Mouse (Mus musculus): Measurements from ENCODE around the gene Fgfr2. TPM values are rescaled to one million over a fixed set of nuclear protein-coding genes. Genes with fewer than 3 reads are reported as not detected.

Fgfr2 gene
- polyA plus RNA-seq, 1 experiment: 0.17 TPM

DNA sequence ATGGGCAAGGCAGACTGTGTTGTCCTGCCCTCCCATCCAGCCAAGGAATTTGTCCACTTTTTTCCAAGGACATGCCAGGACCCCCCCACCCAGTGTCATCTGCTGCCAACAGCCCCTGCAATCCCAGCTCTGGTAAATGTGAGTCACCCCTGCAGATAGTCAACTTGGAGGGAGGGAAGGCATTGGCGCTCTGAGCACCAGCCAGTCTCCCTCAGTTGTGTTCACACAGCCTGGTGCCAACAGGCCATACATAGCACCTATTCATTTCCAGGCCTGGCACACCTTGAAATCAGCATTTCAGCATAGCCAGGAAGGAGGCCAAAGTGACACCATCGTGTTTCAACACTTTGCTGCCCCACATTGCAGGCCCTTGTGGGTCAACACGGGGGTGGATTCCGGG, 439.2 kb downstream of the Fgfr2 start:
- TF ChIP-seq TCF3 (IDR thresholded peaks at IDR 0.05; ENCODE audit: insufficient read length, low read depth): no peak
- no peak for TF ChIP-seq SRF (IDR thresholded peaks at IDR 0.05; ENCODE audit: control insufficient read depth, insufficient read length, low read depth)
- no peak for TF ChIP-seq MAX (IDR thresholded peaks at IDR 0.05; ENCODE audit: low read depth)
- TF ChIP-seq MYOD1 (IDR thresholded peaks at IDR 0.05; ENCODE audit: control insufficient read depth in 1 of 3, insufficient read length in 2 of 3, low read depth in 2 of 3): no peak
- TF ChIP-seq USF1 (IDR thresholded peaks at IDR 0.05; ENCODE audit: low read depth): no peak
- TF ChIP-seq CEBPB (IDR thresholded peaks at IDR 0.05; ENCODE audit: insufficient read depth, poor library complexity, severe bottlenecking): no peak
- TF ChIP-seq POLR2AphosphoS2 (IDR thresholded peaks at IDR 0.05; ENCODE audit: insufficient read length, low read depth): no peak
- TF ChIP-seq POLR2A (IDR thresholded peaks at IDR 0.05; ENCODE audit: insufficient read length, low read depth): no peak
- no peak for TF ChIP-seq E2F4 (IDR thresholded peaks at IDR 0.05; ENCODE audit: insufficient read depth)
- TF ChIP-seq TCF12 (IDR thresholded peaks at IDR 0.05; ENCODE audit: insufficient read depth, poor library complexity, severe bottlenecking): no peak
- no peak for TF ChIP-seq MYOG (IDR thresholded peaks at IDR 0.05; ENCODE audit: control insufficient read depth in 1 of 3, insufficient read depth in 1 of 3, insufficient read length in 2 of 3, low read depth in 2 of 3)
- no peak for TF ChIP-seq REST (IDR thresholded peaks at IDR 0.05; ENCODE audit: insufficient read depth, insufficient read length)
- Histone ChIP-seq H3K79me2 (ENCODE audit: control insufficient read depth, insufficient read depth) (no peaks in the 10 kb centered on the region), H3K4me2 (ENCODE audit: low read depth) (no peak overlapping the region)

DNA sequence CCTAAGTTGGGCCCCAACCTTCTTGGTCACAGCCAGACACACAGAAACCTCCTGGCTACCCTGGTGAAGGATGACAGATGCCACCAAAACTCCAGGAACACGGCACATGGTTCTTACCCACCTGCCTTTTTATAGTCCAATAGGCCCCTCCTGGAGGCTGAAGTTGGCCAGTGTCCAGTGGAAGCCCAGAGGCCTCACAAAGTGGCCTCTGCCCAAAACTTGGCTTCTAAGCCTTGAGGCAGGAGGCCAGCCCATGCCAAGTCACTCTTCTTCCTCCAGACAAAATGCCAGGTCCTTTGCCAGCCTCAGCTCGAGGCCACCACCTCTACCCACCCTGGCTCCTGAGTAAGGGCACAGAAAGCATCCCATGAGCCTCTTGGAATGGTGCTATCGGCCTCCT, 440.2 kb downstream of the Fgfr2 start:
- TF ChIP-seq E2F4 (IDR thresholded peaks at IDR 0.05; ENCODE audit: insufficient read depth): no peak
- Histone ChIP-seq H3ac (ENCODE audit: control insufficient read depth, insufficient read length) (no peak overlapping the region), H3K4me2 (ENCODE audit: low read depth) (no peak overlapping the region), H3K79me2 (ENCODE audit: control insufficient read depth, insufficient read depth) (no peaks in the 10 kb centered on the region), H3K36me3 (ENCODE audit: control insufficient read depth, insufficient read depth) (no peaks in the 10 kb centered on the region), H3K4me3 (no peak overlapping the region), H3K27me3 (ENCODE audit: control insufficient read depth, insufficient read depth, insufficient read length) (no peaks in the 10 kb centered on the region)

More for the DNA sequence above, 439.2 kb downstream of the Fgfr2 start:
- Histone ChIP-seq H3ac (ENCODE audit: control insufficient read depth, insufficient read length) (no peak overlapping the region), H3K27me3 (ENCODE audit: control insufficient read depth, insufficient read depth, insufficient read length) (no peaks in the 10 kb centered on the region), H3K4me3 (no peak overlapping the region), H3K36me3 (ENCODE audit: control insufficient read depth, insufficient read depth) (no peaks in the 10 kb centered on the region)

DNA sequence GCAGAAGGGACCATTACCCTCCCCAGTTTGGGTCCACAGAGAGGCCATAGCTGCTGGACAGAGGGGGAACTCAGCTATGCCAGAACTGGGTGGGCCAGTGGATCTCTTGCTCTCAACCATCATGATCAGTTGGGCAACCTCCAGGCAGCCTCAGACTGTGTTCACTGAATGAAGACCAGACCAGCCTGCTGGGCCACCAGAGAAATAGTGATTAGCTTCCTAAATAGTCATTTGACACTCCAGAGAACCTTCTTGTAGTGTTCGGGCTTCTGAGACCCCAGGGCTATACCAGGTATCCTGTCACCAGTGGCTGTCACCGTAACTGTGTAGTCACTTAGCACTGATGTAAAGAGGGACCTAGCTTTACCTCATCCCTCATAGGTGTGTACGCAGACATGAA, 440.8 kb downstream of the Fgfr2 start:
- H3K4me2 ChIP-seq (ENCODE audit: low read depth): no peak overlapping the region

DNA sequence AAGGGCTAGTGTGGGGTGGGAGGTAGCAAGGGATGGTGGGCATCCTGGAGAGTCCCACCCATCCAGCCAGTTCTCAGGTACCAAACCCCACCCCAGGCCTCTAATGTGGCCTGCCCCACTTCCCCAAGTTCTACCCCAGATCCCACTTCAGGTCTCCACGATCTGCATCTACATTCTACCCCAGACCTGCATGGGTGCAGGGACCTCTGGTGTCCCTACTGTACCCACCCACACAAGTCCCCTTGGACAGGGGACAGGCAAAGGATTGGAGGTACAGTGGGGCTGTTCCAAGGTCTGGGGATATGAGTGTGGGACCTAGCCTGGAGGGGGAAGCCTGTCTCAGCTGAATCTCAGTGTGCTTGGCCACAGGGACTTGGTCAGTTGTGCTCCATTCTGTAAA, 441.3 kb downstream of the Fgfr2 start:
- H3K27me3 ChIP-seq (ENCODE audit: control insufficient read depth, insufficient read depth, insufficient read length): no peaks in the 10 kb centered on the region
- no peak overlapping the region for H3K4me3 ChIP-seq
- TF ChIP-seq POLR2AphosphoS2 (IDR thresholded peaks at IDR 0.05; ENCODE audit: insufficient read length, low read depth): no peak
- no peaks in the 10 kb centered on the region for H3K36me3 ChIP-seq (ENCODE audit: control insufficient read depth, insufficient read depth)
- no peaks in the 10 kb centered on the region for H3K79me2 ChIP-seq (ENCODE audit: control insufficient read depth, insufficient read depth)
- H3K4me2 ChIP-seq (ENCODE audit: low read depth): no peak overlapping the region
- no peak overlapping the region for H3ac ChIP-seq (ENCODE audit: control insufficient read depth, insufficient read length)

More for the DNA sequence above, 440.8 kb downstream of the Fgfr2 start:
- no peaks in the 10 kb centered on the region for H3K27me3 ChIP-seq (ENCODE audit: control insufficient read depth, insufficient read depth, insufficient read length)
- no peak overlapping the region for H3ac ChIP-seq (ENCODE audit: control insufficient read depth, insufficient read length)
- H3K79me2 ChIP-seq (ENCODE audit: control insufficient read depth, insufficient read depth): no peaks in the 10 kb centered on the region
- no peaks in the 10 kb centered on the region for H3K36me3 ChIP-seq (ENCODE audit: control insufficient read depth, insufficient read depth)
- TF ChIP-seq SRF (IDR thresholded peaks at IDR 0.05; ENCODE audit: control insufficient read depth, insufficient read length, low read depth): no peak
- no peak for TF ChIP-seq MYOD1 (IDR thresholded peaks at IDR 0.05; ENCODE audit: control insufficient read depth in 1 of 3, insufficient read length in 2 of 3, low read depth in 2 of 3)
- no peak for TF ChIP-seq CEBPB (IDR thresholded peaks at IDR 0.05; ENCODE audit: insufficient read depth, poor library complexity, severe bottlenecking)
- TF ChIP-seq POLR2A (IDR thresholded peaks at IDR 0.05; ENCODE audit: insufficient read length, low read depth): no peak
- TF ChIP-seq MYOG (IDR thresholded peaks at IDR 0.05; ENCODE audit: control insufficient read depth in 1 of 3, insufficient read depth in 1 of 3, insufficient read length in 2 of 3, low read depth in 2 of 3): no peak
- TF ChIP-seq MAX (IDR thresholded peaks at IDR 0.05; ENCODE audit: low read depth): no peak
- no peak for TF ChIP-seq E2F4 (IDR thresholded peaks at IDR 0.05; ENCODE audit: insufficient read depth)
- TF ChIP-seq TCF12 (IDR thresholded peaks at IDR 0.05; ENCODE audit: insufficient read depth, poor library complexity, severe bottlenecking): no peak
- TF ChIP-seq TCF3 (IDR thresholded peaks at IDR 0.05; ENCODE audit: insufficient read length, low read depth): no peak
- no peak for TF ChIP-seq USF1 (IDR thresholded peaks at IDR 0.05; ENCODE audit: low read depth)
- TF ChIP-seq POLR2AphosphoS2 (IDR thresholded peaks at IDR 0.05; ENCODE audit: insufficient read length, low read depth): no peak
- no peak for TF ChIP-seq REST (IDR thresholded peaks at IDR 0.05; ENCODE audit: insufficient read depth, insufficient read length)
- H3K4me3 ChIP-seq: no peak overlapping the region

DNA sequence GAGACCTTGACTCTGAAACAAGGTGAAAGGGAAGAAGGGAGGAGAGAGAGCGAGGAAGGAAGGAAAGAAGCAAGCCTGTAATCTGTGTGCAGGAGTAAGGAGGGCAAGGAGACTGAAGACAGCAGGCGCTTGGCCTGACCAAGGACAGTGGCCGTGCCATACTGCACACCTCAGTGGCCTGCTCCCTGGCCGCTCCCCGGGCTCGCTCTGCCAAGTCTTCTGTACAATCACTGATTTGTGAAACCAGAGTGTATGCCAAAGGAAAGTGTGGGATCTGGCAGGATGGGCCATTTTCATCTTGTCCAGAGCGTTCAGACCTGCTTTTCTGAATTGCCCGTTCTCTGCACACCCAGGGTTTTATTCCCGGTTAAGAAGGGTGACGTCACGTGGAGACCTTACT, 441.9 kb downstream of the Fgfr2 start:
- Histone ChIP-seq H3K79me2 (ENCODE audit: control insufficient read depth, insufficient read depth) (no peaks in the 10 kb centered on the region), H3ac (ENCODE audit: control insufficient read depth, insufficient read length) (no peak overlapping the region)
- TF ChIP-seq MYOG (IDR thresholded peaks at IDR 0.05; ENCODE audit: control insufficient read depth in 1 of 3, insufficient read depth in 1 of 3, insufficient read length in 2 of 3, low read depth in 2 of 3) (no peak), TCF12 (IDR thresholded peaks at IDR 0.05; ENCODE audit: insufficient read depth, poor library complexity, severe bottlenecking) (no peak), POLR2AphosphoS2 (IDR thresholded peaks at IDR 0.05; ENCODE audit: insufficient read length, low read depth) (no peak), MYOD1 (IDR thresholded peaks at IDR 0.05; ENCODE audit: control insufficient read depth in 1 of 3, insufficient read length in 2 of 3, low read depth in 2 of 3) (no peak), CEBPB (IDR thresholded peaks at IDR 0.05; ENCODE audit: insufficient read depth, poor library complexity, severe bottlenecking) (no peak), TCF3 (IDR thresholded peaks at IDR 0.05; ENCODE audit: insufficient read length, low read depth) (no peak), MAX (IDR thresholded peaks at IDR 0.05; ENCODE audit: low read depth) (no peak), SRF (IDR thresholded peaks at IDR 0.05; ENCODE audit: control insufficient read depth, insufficient read length, low read depth) (no peak)

More for the DNA sequence above, 441.9 kb downstream of the Fgfr2 start:
- H3K36me3 ChIP-seq (ENCODE audit: control insufficient read depth, insufficient read depth): no peaks in the 10 kb centered on the region
- no peak overlapping the region for H3K4me3 ChIP-seq
- no peaks in the 10 kb centered on the region for H3K27me3 ChIP-seq (ENCODE audit: control insufficient read depth, insufficient read depth, insufficient read length)
- no peak overlapping the region for H3K4me2 ChIP-seq (ENCODE audit: low read depth)
